Mouse (Mus musculus) stomach, postnatal 0 days (tissue): ENCODE results near the gene Abcc8. TPM values are rescaled to one million over a fixed set of nuclear protein-coding genes. Genes with fewer than 3 reads are reported as not detected.

Experiments used
- ATAC-seq: fragments of 200-750 bp; cut with Nextera tagmentation; 2 replicates; pipeline ENCODE4 v1.8.0; 2017; ENCODE audit not compliant: low FRiP score, low TSS enrichment
- DNase-seq: peaks from one replicate; pipeline ENCODE4 v3.0.0-alpha.2; 2016; ENCODE audit warnings: low spot score
- H3K27ac ChIP-seq: fragments of 300-500 bp; sonication (generic); replicated peaks from 2 replicates; pipeline ENCODE4 v1.5.1; 2014; ENCODE audit warnings: mild to moderate bottlenecking, control low read depth
- H3K27me3 ChIP-seq: fragments of 300-500 bp; sonication (generic); 2 replicates; pipeline ENCODE4 v1.6.1; 2014; ENCODE audit warnings: low read length; ENCODE audit not compliant: control insufficient read depth, insufficient read depth
- H3K36me3 ChIP-seq: fragments of 300-500 bp; sonication (generic); 2 replicates; pipeline ENCODE4 v1.6.1; 2014; ENCODE audit warnings: low read length, mixed read lengths; ENCODE audit not compliant: control insufficient read depth, insufficient read depth
- H3K4me1 ChIP-seq: fragments of 300-500 bp; sonication (generic); replicated peaks from 2 replicates; pipeline ENCODE4 v1.6.1; 2014; ENCODE audit warnings: antibody characterized with exemption; ENCODE audit not compliant: control insufficient read depth, insufficient read depth
- H3K4me2 ChIP-seq: fragments of 300-500 bp; sonication (generic); replicated peaks from 2 replicates; pipeline ENCODE4 v1.6.1; 2014; ENCODE audit warnings: low read depth, mild to moderate bottlenecking, control low read depth, moderate library complexity
- H3K4me3 ChIP-seq: fragments of 300-500 bp; sonication (generic); 2 replicates; pipeline ENCODE4 v1.5.1; 2014; ENCODE audit warnings: low read depth, low read length, control low read depth
- H3K9ac ChIP-seq: fragments of 300-500 bp; sonication (generic); 2 replicates; pipeline ENCODE4 v1.6.1; 2014; ENCODE audit warnings: mild to moderate bottlenecking, low read length, control low read depth, mixed read lengths
- H3K9me3 ChIP-seq: fragments of 300-500 bp; sonication (generic); 2 replicates; pipeline ENCODE4 v1.6.1; 2016; ENCODE audit warnings: low read length; ENCODE audit not compliant: control insufficient read depth
- CTCF ChIP-seq: IDR thresholded peaks from 2 replicates; pipeline ENCODE4 v1.5.1; 2016; ENCODE audit warnings: antibody characterized with exemption, low read depth, mild to moderate bottlenecking, moderate library complexity
- EP300 ChIP-seq: optimal IDR thresholded peaks from 2 replicates; pipeline ENCODE3; 2016; ENCODE audit warnings: antibody characterized with exemption
- WGBS: fragments of 180-500 bp; shearing (Covaris S2); extraction: QIAGEN DNeasy Blood & Tissue Kit; methylation state at CpG from one replicate; pipeline ENCODE4 v1.1.7; 2014; 5-methylcytosine and 5-hydroxymethylcytosine counted together
- polyA plus RNA-seq: library from polyadenylated mRNA; unstranded; fragments of >200 nt; fragmentation: Nextera tagmentation; extraction: Ambion mirVana; gene quantifications from 2 replicates; pipeline ENCODE4 v1.2.1, GENCODE M21; 2015

Abcc8 gene
- 3.6 and 4.0 TPM in 2 replicates for polyA plus RNA-seq

DNA sequence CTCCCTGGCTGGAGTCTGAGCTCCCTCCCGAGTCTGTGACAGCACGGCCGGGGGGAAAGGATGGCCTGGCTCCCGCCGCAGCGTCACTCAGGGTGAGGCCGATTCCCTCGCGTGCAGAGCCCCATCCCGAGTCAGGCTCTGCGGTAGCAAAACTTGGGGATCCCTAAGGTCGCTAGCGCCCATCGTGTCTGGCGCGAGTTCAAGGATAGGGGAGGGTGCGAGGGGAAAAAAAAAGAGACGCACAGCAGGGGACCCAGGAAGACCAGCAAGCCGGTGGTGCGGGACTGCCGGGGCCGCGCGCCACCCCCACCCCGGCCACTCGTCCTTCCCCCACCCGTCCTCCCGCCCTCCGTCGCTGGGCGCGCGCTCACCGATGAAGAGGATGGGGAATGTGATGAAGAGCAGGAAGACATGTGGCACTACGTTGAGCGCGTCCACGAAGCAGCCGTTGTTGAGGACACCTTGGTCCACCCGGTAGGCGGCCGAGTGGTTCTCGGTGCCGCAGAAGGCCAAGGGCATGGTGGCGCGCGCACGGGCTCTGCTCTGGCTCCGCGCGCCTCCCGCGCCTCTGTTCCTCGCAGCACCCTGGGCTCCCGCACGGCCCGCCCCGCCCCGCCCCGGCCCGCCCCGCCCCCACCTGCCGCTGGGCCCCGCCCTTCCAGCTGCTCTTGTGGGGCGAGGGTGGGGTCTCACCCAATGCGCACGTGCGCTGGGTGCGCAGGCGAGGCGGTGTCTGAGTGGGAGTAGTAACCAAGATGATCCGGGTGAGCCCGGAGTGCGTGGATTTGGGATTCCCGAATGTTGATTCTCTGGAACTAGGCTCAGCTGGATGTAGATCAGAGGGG is at the start of gene Abcc8:
Gene Abcc8 (minus strand): TSS at position 603 of the 845 bp plus-strand sequence.
- TF ChIP-seq CTCF, result no peak
- no peak for TF ChIP-seq EP300
- WGBS, result 2% methylated on average over 53 of the region's 75 CpGs
- Histone ChIP-seq H3K36me3 (no peaks in the 10 kb centered on the region), H3K27me3 (peaks cover 3% of the 10 kb centered on the region), H3K9ac (no peak within 1 kb of the TSS; the same call in 1 of the 2 replicates), H3K4me1 (no peaks in the 10 kb centered on the region), H3K4me3 (peak within 1 kb of the TSS; percentile 36), H3K4me2 (peak within 1 kb of the TSS; percentile 62), H3K27ac (no peak within 1 kb of the TSS), H3K9me3 (no peaks in the 10 kb centered on the region)
- ATAC-seq (peak; percentile 67), DNase-seq (peak; percentile 65)

DNA sequence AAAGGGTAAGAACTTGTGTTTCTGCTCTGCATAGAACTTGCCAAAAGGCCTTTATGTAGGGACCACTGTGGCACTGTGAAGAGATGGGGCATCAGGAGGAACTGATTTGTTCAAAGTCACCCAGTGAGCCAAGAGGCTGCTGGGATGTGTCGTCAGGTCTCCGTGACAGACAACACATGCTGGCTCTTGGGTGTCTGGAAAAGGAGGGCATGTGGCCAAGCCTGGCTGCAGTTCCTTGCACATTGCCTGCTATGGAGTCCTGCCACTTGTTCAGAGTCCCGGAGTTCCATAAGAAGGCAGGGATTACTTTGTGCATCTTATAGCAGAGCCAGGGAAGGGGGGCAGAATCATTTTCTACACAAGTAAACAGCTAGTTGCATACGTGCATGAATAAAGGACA is 47.1 kb upstream of the Abcc8 start:
- 51% methylated on average over 4 of the region's 4 CpGs for WGBS
- Histone ChIP-seq H3K9me3 (no peaks in the 10 kb centered on the region), H3K4me2 (no peak overlapping the region), H3K9ac (no peak overlapping the region), H3K36me3 (no peaks in the 10 kb centered on the region), H3K4me1 (no peaks in the 10 kb centered on the region), H3K4me3 (no peak overlapping the region), H3K27me3 (no peaks in the 10 kb centered on the region), H3K27ac (no peak overlapping the region)
- no peak for ATAC-seq
- no peak for DNase-seq
- TF ChIP-seq EP300 (no peak), CTCF (no peak)

DNA sequence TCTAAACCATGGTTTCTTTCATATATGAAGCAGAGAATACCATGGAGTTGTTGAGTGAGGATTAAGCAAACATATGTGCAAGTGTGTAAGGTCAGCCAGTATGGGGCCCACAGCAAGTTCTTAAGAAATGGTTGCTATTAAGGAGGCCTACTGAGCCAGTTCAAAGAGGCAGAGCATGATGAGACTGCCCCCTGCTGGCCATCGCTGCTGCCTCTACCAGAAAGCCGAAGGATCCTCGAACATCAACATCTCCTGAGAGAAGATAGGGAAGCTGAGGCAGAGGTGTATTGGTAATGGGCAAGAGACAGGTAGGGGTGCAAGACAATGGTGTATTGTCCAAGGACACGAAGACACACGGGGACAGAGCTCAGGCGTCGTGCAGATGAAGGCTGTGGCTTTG is 46.4 kb upstream of the Abcc8 start:
- peak; percentile 68 for DNase-seq
- no peak overlapping the region for H3K27ac ChIP-seq
- no peaks in the 10 kb centered on the region for H3K36me3 ChIP-seq
- peak; percentile 82 for TF ChIP-seq CTCF
- no peak for TF ChIP-seq EP300
- no peaks in the 10 kb centered on the region for H3K27me3 ChIP-seq
- H3K9me3 ChIP-seq, result no peaks in the 10 kb centered on the region
- H3K4me3 ChIP-seq, result no peak overlapping the region
- no peak overlapping the region for H3K4me2 ChIP-seq
- ATAC-seq, result no peak
- H3K4me1 ChIP-seq, result no peaks in the 10 kb centered on the region
- H3K9ac ChIP-seq, result no peak overlapping the region
- WGBS, result 28% methylated on average over 7 of the region's 7 CpGs

DNA sequence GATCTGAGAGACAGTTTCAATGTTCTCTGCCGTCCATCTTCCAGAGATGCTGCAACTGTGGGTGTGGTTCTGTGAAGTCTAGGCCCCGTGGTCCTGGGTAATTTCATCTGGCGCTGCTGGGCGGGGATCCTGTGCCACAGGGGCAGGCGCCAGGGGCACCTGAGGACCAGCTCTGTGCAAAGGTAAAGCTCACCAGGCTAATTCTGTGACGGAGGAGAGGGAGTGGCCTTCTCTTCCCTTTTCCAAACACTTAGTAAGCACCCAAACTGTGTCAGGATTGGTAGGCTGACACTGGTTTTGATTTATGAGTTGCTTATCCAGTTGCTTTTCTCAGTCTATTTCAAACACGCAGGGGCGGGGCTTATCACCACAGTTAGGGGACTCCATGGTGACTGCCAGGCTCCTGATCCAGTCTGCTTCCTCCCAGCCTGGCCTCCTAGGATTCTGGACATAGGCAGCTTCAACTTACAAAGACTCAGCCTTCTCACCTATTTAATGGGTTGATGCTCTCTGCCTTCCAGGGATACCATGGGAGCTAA is 40.8 kb upstream of the Abcc8 start:
- H3K4me3 ChIP-seq, result no peak overlapping the region
- no peak for ATAC-seq

DNA sequence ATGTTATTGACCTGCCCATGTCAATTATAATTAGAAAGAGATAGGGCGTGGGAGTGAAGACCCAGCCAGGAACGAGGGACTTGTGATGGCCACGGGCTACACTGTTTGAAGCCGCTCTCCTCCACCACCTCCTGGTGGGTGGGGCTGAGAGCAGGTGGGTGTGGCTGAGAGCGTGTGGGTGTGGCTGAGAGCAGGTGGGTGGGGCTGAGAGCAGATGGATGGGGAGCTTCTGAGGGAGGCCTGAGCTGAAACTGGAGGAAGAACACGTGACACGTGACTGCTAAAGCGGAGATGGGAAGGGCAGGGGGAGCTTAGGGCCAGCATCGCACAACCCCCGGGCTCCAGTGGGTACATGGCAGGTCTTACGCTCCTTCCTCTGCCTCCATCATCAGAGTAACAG is 38.6 kb upstream of the Abcc8 start:
- Histone ChIP-seq H3K4me2 (no peak overlapping the region), H3K27me3 (no peaks in the 10 kb centered on the region), H3K9me3 (no peaks in the 10 kb centered on the region), H3K9ac (no peak overlapping the region), H3K4me1 (no peaks in the 10 kb centered on the region), H3K36me3 (no peaks in the 10 kb centered on the region), H3K27ac (no peak overlapping the region), H3K4me3 (no peak overlapping the region)
- peak; percentile 69 for DNase-seq
- 12% methylated on average over 11 of the region's 11 CpGs for WGBS
- peak; percentile 63 for ATAC-seq
- TF ChIP-seq EP300, result no peak
- TF ChIP-seq CTCF, result no peak

More for the DNA sequence above, 40.8 kb upstream of the Abcc8 start:
- WGBS, result 42% methylated on average over 8 of the region's 8 CpGs
- H3K9ac ChIP-seq, result no peak overlapping the region
- H3K27ac ChIP-seq, result no peak overlapping the region
- no peak for TF ChIP-seq CTCF
- no peak for TF ChIP-seq EP300
- no peaks in the 10 kb centered on the region for H3K27me3 ChIP-seq
- peak; percentile 34 for DNase-seq
- H3K9me3 ChIP-seq, result no peaks in the 10 kb centered on the region
- no peaks in the 10 kb centered on the region for H3K4me1 ChIP-seq
- no peak overlapping the region for H3K4me2 ChIP-seq
- H3K36me3 ChIP-seq, result no peaks in the 10 kb centered on the region

DNA sequence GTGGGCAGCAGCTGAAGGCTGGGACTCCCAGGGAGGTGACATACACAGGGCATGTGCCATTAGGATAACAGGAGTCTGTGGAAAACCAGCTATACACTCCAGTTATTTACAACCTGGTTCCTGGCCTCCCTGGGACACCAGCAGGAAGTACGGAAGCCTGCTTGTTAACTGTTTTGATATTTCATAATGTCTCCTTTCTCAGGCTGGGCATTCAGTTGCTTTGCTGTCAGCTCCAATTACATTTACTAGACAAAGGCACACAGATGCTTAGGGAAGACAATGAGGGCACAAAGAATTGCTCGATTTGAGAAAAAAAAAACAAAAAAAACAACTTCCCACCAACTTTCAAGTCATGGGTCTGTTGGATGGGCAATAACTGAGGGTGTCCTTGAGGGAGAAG is 36.6 kb upstream of the Abcc8 start:
- Histone ChIP-seq H3K36me3 (no peaks in the 10 kb centered on the region), H3K27me3 (no peaks in the 10 kb centered on the region), H3K4me2 (no peak overlapping the region), H3K4me1 (no peaks in the 10 kb centered on the region), H3K4me3 (no peak overlapping the region), H3K9ac (no peak overlapping the region), H3K27ac (no peak overlapping the region), H3K9me3 (no peaks in the 10 kb centered on the region)
- 72% methylated on average over 2 of the region's 2 CpGs for WGBS
- ATAC-seq, result no peak
- TF ChIP-seq CTCF (no peak), EP300 (no peak)
- DNase-seq, result no peak
